Mouse (Mus musculus) spleen, adult 2 months (tissue): Measurements from ENCODE around the gene Ankrd16.

Source experiments
- CTCF ChIP-seq: fragments of 200-500 bp; IDR thresholded peaks from 2 replicates; pipeline ENCODE4 v1.5.1; 2011; ENCODE audit warnings: mild to moderate bottlenecking, inconsistent platforms; ENCODE audit not compliant: insufficient read depth, insufficient read length, insufficient replicate concordance; ENCODE audit errors: extremely low read depth
- POLR2A ChIP-seq: fragments of 200-500 bp; IDR thresholded peaks from 2 replicates; pipeline ENCODE4 v1.6.1; 2011; ENCODE audit warnings: low read depth, low read length, inconsistent platforms

DNA sequence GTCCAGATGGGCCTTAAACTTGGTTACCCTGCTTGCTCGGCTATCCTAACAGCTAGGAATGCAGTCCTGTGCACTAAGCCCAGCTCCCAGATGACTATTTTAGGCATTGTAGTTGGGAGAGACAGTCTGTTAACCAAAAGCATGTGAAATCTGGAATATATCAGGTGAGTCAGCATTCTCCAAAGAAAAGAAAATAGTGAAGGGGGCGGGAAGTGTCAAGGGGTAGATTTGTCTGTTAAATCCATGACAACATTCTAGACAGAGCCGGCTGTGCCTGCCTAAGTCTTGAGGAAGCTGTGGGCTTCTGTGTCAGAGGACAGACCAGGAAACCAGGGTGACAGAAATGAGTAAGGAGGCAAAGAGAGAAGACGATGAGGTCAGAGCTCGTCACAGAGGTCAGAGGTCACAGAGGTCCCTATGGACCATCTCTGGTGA lies 20.3 kb downstream of the Ankrd16 start:
- TF ChIP-seq POLR2A (no peak), CTCF (no peak)
